Mouse (Mus musculus) embryonic facial prominence, embryonic 13.5 days (tissue): ENCODE data around the gene Ube2g1. TPM values are rescaled to one million over a fixed set of nuclear protein-coding genes. Genes with fewer than 3 reads are reported as not detected.

Experiments
- ATAC-seq: fragments of 200-750 bp; cut with Nextera tagmentation; 2 replicates; pipeline ENCODE4 v1.8.0; 2017; ENCODE audit warnings: low read depth; ENCODE audit not compliant: insufficient number of reproducible peaks, insufficient read depth, low FRiP score, low TSS enrichment
- H3K27ac ChIP-seq: fragments of 300-500 bp; sonication (generic); 2 replicates; pipeline ENCODE4 v1.5.1; 2015; ENCODE audit warnings: moderate library complexity, mild to moderate bottlenecking, inconsistent platforms
- H3K27me3 ChIP-seq: fragments of 300-500 bp; sonication (generic); 2 replicates; pipeline ENCODE4 v1.6.1; 2015; ENCODE audit warnings: mild to moderate bottlenecking, inconsistent platforms
- H3K36me3 ChIP-seq: fragments of 300-500 bp; sonication (generic); 2 replicates; pipeline ENCODE4 v1.6.1; 2015; ENCODE audit warnings: mild to moderate bottlenecking, inconsistent platforms
- H3K4me1 ChIP-seq: fragments of 300-500 bp; sonication (generic); 2 replicates; pipeline ENCODE4 v1.6.1; 2015; ENCODE audit warnings: inconsistent platforms
- H3K4me2 ChIP-seq: fragments of 300-500 bp; sonication (generic); 2 replicates; pipeline ENCODE4 v1.6.1; 2015; ENCODE audit warnings: moderate library complexity, mild to moderate bottlenecking, inconsistent platforms
- H3K4me3 ChIP-seq: fragments of 300-500 bp; sonication (generic); 2 replicates; pipeline ENCODE4 v1.5.1; 2015; ENCODE audit warnings: mild to moderate bottlenecking, inconsistent platforms
- H3K9ac ChIP-seq: fragments of 300-500 bp; sonication (generic); 2 replicates; pipeline ENCODE4 v1.6.1; 2015; ENCODE audit warnings: mild to moderate bottlenecking, inconsistent platforms
- H3K9me3 ChIP-seq: fragments of 300-500 bp; sonication (generic); 2 replicates; pipeline ENCODE4 v1.6.1; 2016; ENCODE audit warnings: inconsistent platforms
- WGBS: fragments of 180-500 bp; shearing (Covaris S2); methylation state at CpG from one replicate; pipeline ENCODE4 v1.1.7; 2015; ENCODE audit warnings: mixed read lengths; 5-methylcytosine and 5-hydroxymethylcytosine counted together
- polyA plus RNA-seq: library from polyadenylated mRNA; unstranded; fragments of >200 nt; fragmentation: Nextera tagmentation; extraction: Ambion mirVana; gene quantifications from 2 replicates; pipeline ENCODE4 v1.2.1, GENCODE M21; 2015

Gene Ube2g1
- polyA plus RNA-seq, result 75.3 and 84.7 TPM in 2 replicates

DNA sequence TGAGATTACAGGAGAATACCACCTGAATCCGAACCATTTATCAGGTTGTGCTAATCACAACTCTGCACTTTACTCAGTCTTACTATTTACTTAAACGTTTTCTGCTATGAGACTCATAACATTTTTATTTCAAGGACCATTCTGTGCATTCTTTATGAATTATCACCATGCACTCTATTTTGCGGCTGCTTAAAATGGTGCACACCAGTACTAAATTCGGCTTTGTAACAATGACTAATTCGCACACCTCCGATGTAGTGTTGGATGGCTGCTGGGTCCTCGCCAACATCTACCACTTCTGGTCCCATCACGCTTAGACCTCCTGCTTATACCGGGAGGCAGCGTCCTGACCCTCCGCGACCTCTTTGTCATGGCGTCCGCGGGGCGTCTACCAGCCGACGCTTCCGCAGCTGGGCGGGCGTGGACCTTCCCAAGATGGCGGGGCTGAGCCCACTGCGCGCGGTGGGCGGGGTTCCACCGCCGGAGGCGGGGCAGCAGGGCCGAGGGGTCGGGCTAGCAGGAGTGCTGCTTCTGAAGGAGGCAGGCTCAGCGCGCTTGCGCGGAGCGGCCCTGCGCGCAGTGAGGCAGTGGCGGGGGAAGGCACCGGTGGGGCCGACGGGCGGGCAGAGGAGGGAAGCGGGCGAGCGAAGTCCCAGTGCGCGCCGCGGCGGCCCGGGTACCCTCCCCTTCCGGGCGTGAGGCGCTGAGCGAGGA lies at the start of gene Ube2g1:
TSS of gene Ube2g1 (plus strand) at position 590 of the 714 bp plus-strand sequence.
- peak within 1 kb of the TSS; percentile 68 for H3K4me2 ChIP-seq
- no peaks in the 10 kb centered on the region for H3K27me3 ChIP-seq
- H3K27ac ChIP-seq, result peak within 1 kb of the TSS; percentile 98
- peaks cover 7% of the 10 kb centered on the region for H3K4me1 ChIP-seq
- peak within 1 kb of the TSS; percentile 98 for H3K9ac ChIP-seq
- no peaks in the 10 kb centered on the region for H3K36me3 ChIP-seq
- ATAC-seq, result peak; percentile 96
- no peaks in the 10 kb centered on the region for H3K9me3 ChIP-seq
- H3K4me3 ChIP-seq, result peak within 1 kb of the TSS; percentile 94
- 3% methylated on average over 44 of the region's 56 CpGs for WGBS

- Histone ChIP-seq H3K27ac (no peak overlapping the region), H3K27me3 (no peaks in the 10 kb centered on the region), H3K9ac (no peak overlapping the region), H3K36me3 (no peaks in the 10 kb centered on the region), H3K9me3 (no peaks in the 10 kb centered on the region), H3K4me3 (no peak overlapping the region), H3K4me1 (no peaks in the 10 kb centered on the region), H3K4me2 (no peak overlapping the region)
- no peak for ATAC-seq
- 71% methylated on average over 5 of the region's 5 CpGs for WGBS
Measured at GRCm38 (mm10) chr11:72558155-72558554, 48.9 kb upstream of the Ube2g1 start.

DNA sequence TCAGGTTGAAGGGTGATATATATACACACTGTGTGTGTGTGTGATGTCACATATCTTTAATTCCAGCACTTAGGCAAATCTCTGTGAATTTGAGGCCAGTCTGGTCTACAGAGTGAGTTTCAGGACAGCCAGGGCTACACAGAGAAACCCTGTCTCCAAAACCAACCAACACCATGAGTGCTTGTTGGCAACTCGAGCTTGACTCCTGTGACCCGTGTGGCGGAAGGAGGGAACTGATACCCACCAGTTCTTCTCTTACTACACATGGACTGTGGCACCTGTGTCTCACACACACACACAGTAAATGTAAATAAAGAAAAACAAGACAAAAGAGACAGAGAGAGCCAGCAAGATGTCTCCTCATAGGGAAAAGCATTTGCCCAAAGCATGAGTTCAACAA lies 46.4 kb upstream of the Ube2g1 start:
- H3K4me2 ChIP-seq, result no peak overlapping the region
- H3K27ac ChIP-seq, result no peak overlapping the region
- H3K9me3 ChIP-seq, result no peaks in the 10 kb centered on the region
- H3K27me3 ChIP-seq, result no peaks in the 10 kb centered on the region
- H3K36me3 ChIP-seq, result no peaks in the 10 kb centered on the region
- H3K4me3 ChIP-seq, result no peak overlapping the region
- ATAC-seq, result no peak
- no peak overlapping the region for H3K9ac ChIP-seq
- WGBS, result 65% methylated on average over 3 of the region's 3 CpGs
- H3K4me1 ChIP-seq, result no peaks in the 10 kb centered on the region

GRCm38 (mm10) chr11:72564232-72564807 lies 42.8 kb upstream of the Ube2g1 start:
- H3K9ac ChIP-seq, result no peak overlapping the region
- no peak for ATAC-seq
- no peaks in the 10 kb centered on the region for H3K27me3 ChIP-seq
- no peaks in the 10 kb centered on the region for H3K4me1 ChIP-seq
- 21% methylated on average over 6 of the region's 6 CpGs for WGBS
- H3K9me3 ChIP-seq, result no peaks in the 10 kb centered on the region
- H3K27ac ChIP-seq, result no peak overlapping the region
- H3K36me3 ChIP-seq, result no peaks in the 10 kb centered on the region
- H3K4me3 ChIP-seq, result no peak overlapping the region
- H3K4me2 ChIP-seq, result no peak overlapping the region

- ATAC-seq, result no peak
- WGBS, result 76% methylated on average over 7 of the region's 7 CpGs
Measured at GRCm38 (mm10) chr11:72566304-72566703, 40.8 kb upstream of the Ube2g1 start.

GRCm38 (mm10) chr11:72566816-72567338 lies 40.2 kb upstream of the Ube2g1 start:
- no peaks in the 10 kb centered on the region for H3K36me3 ChIP-seq
- no peaks in the 10 kb centered on the region for H3K9me3 ChIP-seq
- H3K4me2 ChIP-seq, result no peak overlapping the region
- H3K4me3 ChIP-seq, result no peak overlapping the region
- WGBS, result 50% methylated on average over 10 of the region's 10 CpGs
- no peak for ATAC-seq
- H3K9ac ChIP-seq, result no peak overlapping the region
- H3K27ac ChIP-seq, result no peak overlapping the region
- 0 out of 2 replicates have a peak, but pooled peaks cover 6% of the 10 kb centered on the region for H3K27me3 ChIP-seq
- H3K4me1 ChIP-seq, result no peaks in the 10 kb centered on the region; the same call in 1 of the 2 replicates

More at GRCm38 (mm10) chr11:72566304-72566703, 40.8 kb upstream of the Ube2g1 start:
- Histone ChIP-seq H3K27ac (no peak overlapping the region), H3K4me2 (no peak overlapping the region), H3K36me3 (no peaks in the 10 kb centered on the region), H3K4me1 (no peaks in the 10 kb centered on the region; the same call in 1 of the 2 replicates), H3K9ac (no peak overlapping the region), H3K9me3 (no peaks in the 10 kb centered on the region), H3K27me3 (0 out of 2 replicates have a peak, but pooled peaks cover 4% of the 10 kb centered on the region), H3K4me3 (no peak overlapping the region)

GRCm38 (mm10) chr11:72569051-72569450 lies 38.0 kb upstream of the Ube2g1 start:
- Histone ChIP-seq H3K36me3 (no peaks in the 10 kb centered on the region), H3K4me2 (no peak overlapping the region), H3K9ac (no peak overlapping the region), H3K27ac (no peak overlapping the region), H3K4me1 (no peaks in the 10 kb centered on the region; the same call in 1 of the 2 replicates), H3K4me3 (no peak overlapping the region), H3K27me3 (0 out of 2 replicates have a peak, but pooled peaks cover 6% of the 10 kb centered on the region), H3K9me3 (no peaks in the 10 kb centered on the region)
- no peak for ATAC-seq
- 53% methylated on average over 8 of the region's 8 CpGs for whole genome bisulfite sequencing

- ATAC-seq, result no peak
- no peak overlapping the region for H3K4me2 ChIP-seq
- H3K27me3 ChIP-seq, result 0 out of 2 replicates have a peak, but pooled peaks cover 6% of the 10 kb centered on the region
- no peaks in the 10 kb centered on the region; the same call in 1 of the 2 replicates for H3K4me1 ChIP-seq
- H3K27ac ChIP-seq, result no peak overlapping the region
- 68% methylated on average over 11 of the region's 11 CpGs for WGBS
- no peaks in the 10 kb centered on the region for H3K36me3 ChIP-seq
- H3K9me3 ChIP-seq, result no peaks in the 10 kb centered on the region
- H3K9ac ChIP-seq, result no peak overlapping the region
- H3K4me3 ChIP-seq, result no peak overlapping the region
Measured at GRCm38 (mm10) chr11:72569671-72570318, 37.3 kb upstream of the Ube2g1 start.

- 0 out of 2 replicates have a peak, but pooled peaks cover 6% of the 10 kb centered on the region for H3K27me3 ChIP-seq
- H3K4me3 ChIP-seq, result peak overlapping the region; percentile 28
- WGBS, result 2% methylated on average over 18 of the region's 18 CpGs
- peak overlapping the region; percentile 62; the same call in 1 of the 2 replicates for H3K9ac ChIP-seq
- H3K9me3 ChIP-seq, result no peaks in the 10 kb centered on the region
- no peak overlapping the region for H3K27ac ChIP-seq
- ATAC-seq, result peak; percentile 62
- H3K4me1 ChIP-seq, result no peaks in the 10 kb centered on the region; the same call in 1 of the 2 replicates
- H3K36me3 ChIP-seq, result no peaks in the 10 kb centered on the region
- H3K4me2 ChIP-seq, result peak overlapping the region; percentile 53
Measured at GRCm38 (mm10) chr11:72570319-72570979, 36.6 kb upstream of the Ube2g1 start.

DNA sequence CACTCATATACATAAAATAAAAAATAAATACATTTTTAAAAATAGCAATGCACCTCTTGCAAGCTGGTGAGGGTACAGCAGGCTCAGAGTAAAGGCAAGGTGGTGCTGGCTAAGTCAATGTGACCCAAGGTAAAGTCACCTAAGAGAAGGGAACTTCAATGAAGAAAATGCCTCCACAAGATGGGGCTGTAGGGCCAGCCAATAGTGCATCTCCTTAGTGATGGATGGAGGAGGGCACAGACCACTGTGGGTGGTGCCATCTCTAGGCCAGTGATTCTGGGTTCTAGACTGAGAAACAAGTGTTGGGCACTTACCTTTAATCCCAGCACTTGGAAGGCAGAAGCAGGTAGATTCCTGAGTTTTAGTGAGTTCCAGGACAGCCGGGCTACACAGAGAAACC lies 33.3 kb upstream of the Ube2g1 start:
- no peak for ATAC-seq
- Histone ChIP-seq H3K9me3 (no peaks in the 10 kb centered on the region), H3K36me3 (no peaks in the 10 kb centered on the region), H3K9ac (no peak overlapping the region), H3K4me3 (no peak overlapping the region), H3K4me2 (no peak overlapping the region), H3K27me3 (peaks cover 15% of the 10 kb centered on the region), H3K4me1 (peaks cover 10% of the 10 kb centered on the region; the same call in 1 of the 2 replicates), H3K27ac (no peak overlapping the region)
- 100% methylated on average over 1 of the region's 1 CpGs for WGBS

GRCm38 (mm10) chr11:72576111-72576465 lies 31.0 kb upstream of the Ube2g1 start:
- H3K4me3 ChIP-seq, result peak overlapping the region; percentile 40
- 15% methylated on average over 7 of the region's 7 CpGs for WGBS
- peak overlapping the region; percentile 65 for H3K4me2 ChIP-seq
- peaks cover 14% of the 10 kb centered on the region for H3K27me3 ChIP-seq
- H3K4me1 ChIP-seq, result peaks cover 10% of the 10 kb centered on the region; the same call in 1 of the 2 replicates
- no peak for ATAC-seq
- no peak overlapping the region for H3K27ac ChIP-seq
- peak overlapping the region; percentile 55; the same call in 1 of the 2 replicates for H3K9ac ChIP-seq
- no peaks in the 10 kb centered on the region for H3K36me3 ChIP-seq
- no peaks in the 10 kb centered on the region for H3K9me3 ChIP-seq
